Mouse (Mus musculus) embryo, embryonic 11 days (tissue): ENCODE data around the gene Tbc1d12.
"Not testable (repeated sequence)": the region's sequence is repeated elsewhere in the genome, so short reads cannot be mapped to it uniquely, and the experiment has no call there.

Experiments
- DNase-seq: peaks from one replicate; pipeline ENCODE4 v3.0.0-alpha.2; 2015

The Tbc1d12 gene

GRCm38 (mm10) chr19:38836438-38837170, at the start of gene Tbc1d12:
TSS of gene Tbc1d12 (plus strand) at chr19:38836579.
- peak; percentile 95 for DNase-seq

DNA sequence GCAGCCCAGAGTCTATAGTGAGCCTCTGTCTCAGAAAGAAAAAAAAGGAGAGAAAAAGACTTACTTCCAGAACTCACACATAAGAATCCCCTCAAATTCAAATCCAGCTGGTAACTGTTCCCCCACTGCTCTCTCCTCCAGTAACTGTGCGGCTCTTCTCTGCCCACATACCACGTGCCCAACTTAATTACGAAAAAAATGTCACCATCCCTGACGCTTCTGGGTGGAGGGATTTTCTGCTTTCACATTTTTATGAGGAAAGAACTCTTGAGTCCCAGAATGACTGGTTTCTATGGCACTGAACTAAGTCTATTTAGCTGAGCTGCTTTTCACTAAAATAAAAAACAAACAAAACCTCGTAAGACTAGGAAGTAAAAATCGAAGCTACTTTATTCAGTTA, 48.6 kb upstream of the Tbc1d12 start:
- no peak for DNase-seq

DNA sequence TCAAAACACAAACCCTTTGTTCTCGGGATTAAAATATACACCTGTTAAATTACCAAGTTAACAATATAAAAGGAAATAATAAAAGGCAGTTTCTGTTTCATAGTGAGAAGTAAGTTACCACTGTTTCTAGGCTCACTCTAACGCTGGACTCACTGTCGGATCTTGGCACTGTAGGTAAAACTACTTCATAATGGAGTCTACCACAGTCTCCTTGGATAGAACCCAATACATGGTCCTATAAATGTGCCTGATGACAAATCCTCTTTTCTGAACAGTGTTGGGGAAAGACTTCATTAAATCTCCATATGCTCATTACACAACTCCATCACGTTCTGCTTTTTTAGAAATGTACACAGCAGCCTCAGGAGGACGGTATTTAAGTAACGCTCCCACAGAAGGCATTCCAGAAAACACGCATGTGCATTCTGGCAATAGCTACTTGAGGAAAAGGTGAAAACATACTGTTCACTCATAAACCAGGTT, 42.8 kb upstream of the Tbc1d12 start:
- DNase-seq: no peak

- DNase-seq: no peak
Observed at GRCm38 (mm10) chr19:38796546-38796945, 39.8 kb upstream of the Tbc1d12 start.

GRCm38 (mm10) chr19:38798291-38798690, 38.1 kb upstream of the Tbc1d12 start:
- no peak for DNase-seq

DNA sequence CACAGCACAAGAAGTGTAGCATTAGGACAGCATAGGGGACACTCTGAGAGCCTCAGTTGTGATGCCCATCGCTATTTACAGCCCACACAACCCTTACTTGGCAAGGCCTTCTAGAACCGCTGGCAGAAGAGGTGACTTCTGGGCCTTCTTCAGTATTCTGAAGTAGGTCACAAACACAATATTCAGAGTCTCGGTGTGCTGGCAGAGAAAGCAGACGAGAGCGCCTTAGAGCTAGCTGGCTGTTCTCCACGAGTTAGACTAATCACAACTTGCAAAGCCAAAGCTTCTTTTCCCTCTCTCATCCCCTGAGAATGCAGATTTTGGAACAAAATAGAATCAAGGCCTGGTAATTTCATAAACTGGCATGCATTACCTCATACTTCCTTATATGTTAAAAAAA, 37.6 kb upstream of the Tbc1d12 start:
- no peak for DNase-seq

GRCm38 (mm10) chr19:38818191-38818590, 18.2 kb upstream of the Tbc1d12 start:
- no peak for DNase-seq

DNA sequence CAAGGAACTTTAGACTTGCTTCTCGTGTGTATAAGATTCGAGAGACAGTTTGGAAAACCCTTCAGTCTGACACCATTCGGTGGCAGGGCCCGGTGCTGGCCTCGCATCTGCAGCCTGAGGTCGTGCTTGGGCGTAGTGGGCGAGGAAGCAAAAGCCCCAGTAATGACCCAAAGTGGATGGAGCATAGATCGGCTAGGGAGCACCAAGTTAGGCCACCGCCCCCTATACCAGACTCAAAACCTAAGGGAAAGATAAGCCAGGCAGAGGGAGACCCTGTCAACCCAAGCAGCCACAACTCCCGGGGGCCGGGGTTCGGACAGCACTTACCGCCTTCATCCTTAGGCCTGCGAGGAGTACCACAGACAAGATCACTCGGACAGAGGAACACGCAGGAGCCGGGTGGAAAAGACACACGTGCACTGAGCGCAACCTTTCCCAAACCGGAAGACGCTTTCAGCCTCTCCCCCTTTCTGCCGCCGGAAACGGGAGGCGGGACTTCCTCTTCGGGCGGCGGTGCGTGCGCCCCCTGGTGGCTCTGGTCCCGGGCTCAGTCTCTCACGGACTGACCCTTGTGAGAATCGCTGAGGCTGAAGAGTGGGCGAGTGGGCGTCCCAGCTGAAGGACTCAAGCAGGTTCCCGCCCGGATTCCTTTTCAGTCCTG, 17.5 kb upstream of the Tbc1d12 start, which contains the start of gene Noc3l:
TSS of gene Noc3l (minus strand) at position 472 of the 661 bp plus-strand sequence.
- peak; percentile 93 for DNase-seq

DNA sequence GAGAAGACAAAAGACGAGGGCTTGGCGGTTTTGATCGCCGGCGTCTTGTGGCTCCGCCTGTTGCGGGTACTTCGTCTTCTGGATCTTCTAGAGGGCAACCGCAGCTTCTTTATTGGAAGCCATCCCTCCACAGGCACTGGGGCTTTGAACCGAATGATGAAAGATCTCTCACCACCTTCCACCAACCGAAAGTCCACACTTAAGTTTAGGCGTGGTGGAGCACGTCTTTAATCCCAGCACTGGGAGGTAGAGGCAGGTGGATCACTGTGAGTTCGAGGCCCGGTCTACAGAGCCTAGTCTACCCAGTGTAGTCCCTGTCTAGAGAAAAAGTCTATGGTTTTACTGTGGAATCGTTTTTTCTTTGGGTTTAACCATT, 17.0 kb upstream of the Tbc1d12 start:
- no peak for DNase-seq

DNA sequence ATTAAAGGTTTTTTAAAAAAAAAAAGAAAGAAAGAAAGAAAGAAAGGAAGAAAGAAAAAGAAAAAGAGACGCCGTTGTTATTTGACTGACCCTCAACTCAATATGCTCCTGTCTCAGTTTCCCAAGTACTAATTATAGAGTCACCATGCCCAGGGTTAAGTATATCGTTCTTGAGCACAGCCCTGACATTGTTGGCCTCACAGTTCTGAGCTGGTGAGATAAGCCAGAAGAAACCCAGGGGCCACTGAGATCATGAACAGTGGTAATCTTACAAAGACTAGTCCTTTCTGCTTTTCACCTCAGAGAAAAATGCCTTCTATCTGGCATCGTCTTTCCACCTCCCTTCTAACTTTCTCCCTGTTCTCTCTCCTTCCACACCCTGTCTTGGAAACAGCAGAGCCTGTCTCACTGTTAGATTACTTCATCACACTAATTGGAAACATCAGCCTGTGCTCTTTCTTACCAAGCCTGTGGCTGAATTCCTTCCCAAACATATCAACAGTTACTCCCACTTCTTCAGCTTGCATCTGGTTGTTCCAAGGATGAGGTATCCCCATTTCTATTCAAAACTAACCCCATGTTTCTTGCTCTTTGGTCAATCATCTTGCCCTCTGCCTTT, 16.1 kb upstream of the Tbc1d12 start:
- DNase-seq: no peak

DNA sequence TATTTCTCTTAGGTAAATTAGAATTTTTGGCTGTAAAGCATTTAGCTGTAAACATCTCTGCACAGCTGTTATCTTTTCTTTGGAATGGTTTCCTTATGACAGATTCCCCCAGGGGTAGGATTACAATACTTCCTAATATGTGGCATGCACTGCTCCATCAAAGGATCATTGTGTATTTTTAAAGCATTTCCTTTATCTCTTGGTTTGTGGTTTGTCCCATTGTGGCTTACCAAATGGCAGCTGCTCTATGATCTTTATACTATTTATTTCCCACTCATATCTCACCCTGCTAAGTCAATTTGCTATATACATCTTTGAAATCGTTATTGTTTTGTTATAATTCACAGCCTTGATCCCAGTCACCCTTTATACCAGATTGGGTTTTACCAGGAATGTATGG, 3.2 kb upstream of the Tbc1d12 start:
- DNase-seq: no peak

DNA sequence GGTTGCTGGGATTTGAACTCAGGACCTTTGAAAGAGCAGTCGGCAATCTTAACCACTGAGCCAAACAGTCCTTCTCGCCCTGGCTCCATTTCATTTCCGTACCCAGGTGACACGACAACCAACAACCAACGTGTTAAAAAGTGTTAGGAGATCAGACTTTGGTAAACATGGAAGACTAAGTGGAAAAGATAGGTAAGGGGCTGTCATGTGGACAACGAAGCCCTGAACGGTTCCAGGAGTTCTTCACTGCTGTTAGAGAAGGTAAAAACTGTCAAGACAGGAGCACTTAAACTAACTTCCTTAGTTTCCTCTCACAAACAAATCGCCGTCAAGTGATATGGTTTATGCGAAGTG, 318 bp upstream of the Tbc1d12 start:
- no peak for DNase-seq

GRCm38 (mm10) chr19:38837171-38837641, 827 bp downstream of the Tbc1d12 start:
- DNase-seq: peak; percentile 69

DNA sequence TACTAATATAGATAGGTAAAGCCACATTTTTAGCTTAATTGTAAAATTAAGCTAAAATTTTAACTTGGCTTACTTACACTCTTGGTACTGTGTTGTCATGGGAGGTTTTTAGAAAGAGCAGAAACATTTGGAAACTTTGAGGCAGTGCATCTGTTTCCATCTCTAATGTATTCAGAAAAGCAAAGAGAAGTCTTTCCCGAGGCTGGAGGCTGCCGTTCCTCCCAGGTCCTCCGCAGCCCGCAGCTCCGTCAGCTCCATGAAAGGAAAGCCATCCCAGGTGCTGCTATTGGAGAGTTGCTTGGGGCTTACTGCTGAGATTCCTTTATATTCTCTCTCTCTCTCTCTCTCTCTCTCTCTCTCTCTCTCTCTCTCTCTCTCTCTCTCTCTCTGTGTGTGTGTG, 8.4 kb downstream of the Tbc1d12 start:
- no peak for DNase-seq

GRCm38 (mm10) chr19:38846373-38846772, 10.0 kb downstream of the Tbc1d12 start:
- DNase-seq: no peak

- DNase-seq: no peak
Observed at GRCm38 (mm10) chr19:38858224-38858623, 21.8 kb downstream of the Tbc1d12 start.

- DNase-seq: no peak
Observed at GRCm38 (mm10) chr19:38862523-38862922, 26.1 kb downstream of the Tbc1d12 start.

DNA sequence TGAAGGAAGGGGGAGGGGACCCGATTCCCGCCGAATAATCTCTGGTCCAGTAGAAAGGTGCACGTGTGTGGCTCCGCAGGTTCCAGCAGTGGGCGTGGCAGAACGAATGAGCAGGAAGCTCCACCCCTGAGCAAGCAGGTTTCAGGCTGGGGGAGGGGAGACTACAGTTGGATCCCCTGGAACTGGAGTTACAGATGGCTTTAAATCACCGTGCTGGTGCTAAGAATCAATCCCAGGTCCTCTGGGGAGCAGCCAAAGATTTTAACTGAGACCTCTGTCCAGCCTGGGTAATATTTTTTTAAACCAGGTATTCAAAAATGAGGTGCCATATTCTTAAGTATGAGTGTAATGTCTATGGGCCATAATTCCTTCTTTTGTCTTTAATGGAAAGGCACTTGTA, 38.4 kb downstream of the Tbc1d12 start:
- not testable (repeated sequence) for DNase-seq

DNA sequence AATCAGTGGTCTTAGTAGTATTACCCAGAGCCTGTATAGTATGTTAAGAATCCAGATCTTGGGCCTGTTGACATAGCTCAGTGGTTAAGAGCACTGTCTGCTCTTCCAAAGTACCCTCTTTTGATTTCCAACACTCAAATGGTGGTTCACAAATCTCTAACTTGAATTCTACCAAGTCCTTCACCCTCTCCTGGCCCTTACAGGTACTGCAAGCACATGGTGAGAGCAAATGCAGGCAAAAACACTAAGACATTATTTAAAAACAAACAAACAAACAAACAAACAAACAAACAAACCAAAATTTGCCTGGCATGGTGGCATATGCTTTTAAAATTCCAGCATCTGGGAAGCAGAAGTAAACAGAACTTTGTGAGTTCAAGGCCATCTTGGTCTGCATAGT, 43.9 kb downstream of the Tbc1d12 start:
- no peak for DNase-seq

- DNase-seq: no peak
Observed at GRCm38 (mm10) chr19:38901146-38902135, 65.1 kb downstream of the Tbc1d12 start.

DNA sequence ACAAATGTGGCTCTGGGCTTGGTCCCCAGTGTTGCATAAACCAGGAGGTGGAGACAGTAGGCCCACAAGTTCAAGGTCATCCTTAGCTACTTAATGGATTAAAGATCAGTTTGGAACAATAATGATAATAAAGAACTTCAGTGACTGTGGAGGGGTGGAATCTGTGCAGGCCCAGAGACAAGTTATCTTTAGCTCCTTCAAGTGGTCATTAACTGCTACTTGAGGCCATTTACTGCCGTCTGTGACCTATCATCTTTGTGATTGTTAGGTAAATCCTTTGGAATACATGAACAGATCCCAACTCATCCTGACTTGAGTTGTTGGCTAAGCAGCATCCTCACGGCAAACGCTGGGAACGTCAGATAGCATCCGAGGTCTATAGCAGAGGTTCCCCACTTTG, 66.1 kb downstream of the Tbc1d12 start:
- no peak for DNase-seq

DNA sequence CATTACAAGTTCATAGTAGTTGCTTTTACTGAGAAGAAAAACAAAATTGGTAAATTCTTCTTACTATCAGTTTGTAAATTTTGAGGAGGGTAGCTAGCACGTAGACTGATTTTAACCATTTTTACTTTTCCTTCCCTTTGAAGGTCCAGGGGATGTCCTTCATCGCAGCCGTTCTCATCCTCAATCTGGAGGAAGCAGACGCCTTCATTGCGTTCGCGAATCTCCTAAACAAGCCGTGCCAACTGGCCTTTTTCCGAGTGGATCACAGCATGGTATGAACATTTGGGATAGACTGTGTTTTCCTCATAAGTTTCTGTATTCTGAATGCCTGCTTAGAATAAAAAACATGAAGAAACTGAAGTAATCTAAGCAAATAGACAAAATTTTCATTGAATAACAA, 77.4 kb downstream of the Tbc1d12 start:
- no peak for DNase-seq

DNA sequence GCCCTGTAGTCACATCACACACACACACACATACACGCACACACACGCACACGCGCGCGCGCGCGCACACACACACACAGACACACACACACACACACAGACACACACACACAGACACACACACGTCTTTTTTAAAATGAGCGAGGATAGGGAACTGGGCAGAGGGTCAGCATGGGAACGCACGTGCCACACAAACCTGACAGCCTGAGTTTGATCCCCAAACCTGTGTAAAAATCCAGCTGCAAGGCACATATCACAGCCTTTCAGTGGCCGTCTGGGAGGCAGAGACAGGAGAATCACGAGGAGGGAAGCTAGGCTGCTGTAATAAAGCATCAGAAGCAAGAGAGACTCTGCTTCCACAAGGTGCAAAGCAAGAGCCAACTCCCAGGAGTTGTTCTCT, 78.5 kb downstream of the Tbc1d12 start:
- DNase-seq: no peak
